Mouse (Mus musculus) forebrain, postnatal 0 days (tissue): ENCODE measurements around the gene Aldh3b3. TPM values are rescaled to one million over a fixed set of nuclear protein-coding genes. Genes with fewer than 3 reads are reported as not detected.

Experiments
- ATAC-seq: fragments of 200-750 bp; cut with Nextera tagmentation; 2 replicates; pipeline ENCODE4 v1.8.0; 2017; ENCODE audit warnings: mild to moderate bottlenecking, moderate library complexity
- DNase-seq: peaks from one replicate; pipeline ENCODE4 v3.0.0-alpha.2; 2015
- H3K27ac ChIP-seq: fragments of 300-500 bp; sonication (generic); 2 replicates; pipeline ENCODE4 v1.5.1; 2014; ENCODE audit warnings: low read depth, mild to moderate bottlenecking, antibody characterized with exemption, low read length, moderate library complexity, mixed read lengths
- H3K27me3 ChIP-seq: fragments of 300-500 bp; sonication (generic); 2 replicates; pipeline ENCODE4 v1.6.1; 2014; ENCODE audit warnings: mild to moderate bottlenecking, low read length, mixed read lengths; ENCODE audit not compliant: insufficient read depth
- H3K36me3 ChIP-seq: fragments of 300-500 bp; sonication (generic); 2 replicates; pipeline ENCODE4 v1.6.1; 2014; ENCODE audit warnings: mild to moderate bottlenecking, moderate library complexity; ENCODE audit not compliant: insufficient read depth
- H3K4me1 ChIP-seq: fragments of 300-500 bp; sonication (generic); 2 replicates; pipeline ENCODE4 v1.6.1; 2014; ENCODE audit warnings: antibody characterized with exemption; ENCODE audit not compliant: insufficient read depth
- H3K4me2 ChIP-seq: fragments of 300-500 bp; sonication (generic); 2 replicates; pipeline ENCODE4 v1.6.1; 2014; ENCODE audit warnings: low read depth, mild to moderate bottlenecking, moderate library complexity
- H3K4me3 ChIP-seq: fragments of 300-500 bp; sonication (generic); 2 replicates; pipeline ENCODE4 v1.5.1; 2014; ENCODE audit warnings: low read depth, low read length, mixed read lengths
- H3K9ac ChIP-seq: fragments of 300-500 bp; sonication (generic); 2 replicates; pipeline ENCODE4 v1.6.1; 2014; ENCODE audit warnings: mild to moderate bottlenecking
- H3K9me3 ChIP-seq: fragments of 300-500 bp; sonication (generic); 2 replicates; pipeline ENCODE4 v1.6.1; 2016; ENCODE audit warnings: low read length
- CTCF ChIP-seq: sonication (generic); IDR thresholded peaks from 2 replicates; pipeline ENCODE4 v1.5.1; 2016; ENCODE audit warnings: antibody characterized with exemption, control low read depth, low read depth
- WGBS: fragments of 180-500 bp; shearing (Covaris S2); extraction: QIAGEN DNeasy Blood & Tissue Kit; methylation state at CpG from one replicate; pipeline ENCODE4 v1.1.7; 2014; 5-methylcytosine and 5-hydroxymethylcytosine counted together
- polyA plus RNA-seq: library from polyadenylated mRNA; unstranded; fragments of >200 nt; fragmentation: Nextera tagmentation; extraction: Ambion mirVana; gene quantifications from 2 replicates; pipeline ENCODE4 v1.2.1, GENCODE M21; 2015
- total RNA-seq: library from RNA; depleted of rRNA; stranded (reverse); fragments of >200 nt; gene quantifications from 2 replicates; pipeline ENCODE4 v1.2.3, GENCODE M21; 2014

Gene Aldh3b3
- total and polyA plus RNA-seq, 2 experiments from 2014 or later = not detected

DNA sequence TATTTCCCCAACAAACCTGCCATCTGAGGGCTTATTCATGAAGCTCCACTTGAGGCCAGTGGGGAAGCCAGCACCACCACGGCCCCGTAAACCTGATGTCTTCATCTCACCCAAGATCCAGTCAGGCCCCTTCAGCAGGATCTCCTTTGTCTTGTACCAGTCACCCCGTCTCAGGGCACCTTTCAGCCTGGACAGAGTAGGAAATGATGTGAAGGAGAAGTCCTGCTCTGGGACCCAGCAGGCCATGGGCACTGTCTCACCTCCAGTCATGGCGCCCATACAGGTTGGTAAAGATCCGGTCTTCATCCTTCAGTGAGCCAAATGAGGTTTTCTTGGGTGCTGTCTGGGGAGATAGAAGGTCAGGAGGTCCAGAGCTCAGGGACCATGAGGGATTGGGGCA, 52.6 kb downstream of the Aldh3b3 start:
- DNase-seq (no peak), ATAC-seq (no peak)
- Histone ChIP-seq H3K27me3 (no peaks in the 10 kb centered on the region), H3K36me3 (peaks cover 34% of the 10 kb centered on the region), H3K9me3 (no peaks in the 10 kb centered on the region), H3K4me1 (peaks cover 6% of the 10 kb centered on the region), H3K4me2 (no peak overlapping the region), H3K9ac (no peak overlapping the region), H3K27ac (no peak overlapping the region), H3K4me3 (no peak overlapping the region)
- WGBS = 92% methylated on average over 5 of the region's 5 CpGs
- TF ChIP-seq CTCF = no peak

DNA sequence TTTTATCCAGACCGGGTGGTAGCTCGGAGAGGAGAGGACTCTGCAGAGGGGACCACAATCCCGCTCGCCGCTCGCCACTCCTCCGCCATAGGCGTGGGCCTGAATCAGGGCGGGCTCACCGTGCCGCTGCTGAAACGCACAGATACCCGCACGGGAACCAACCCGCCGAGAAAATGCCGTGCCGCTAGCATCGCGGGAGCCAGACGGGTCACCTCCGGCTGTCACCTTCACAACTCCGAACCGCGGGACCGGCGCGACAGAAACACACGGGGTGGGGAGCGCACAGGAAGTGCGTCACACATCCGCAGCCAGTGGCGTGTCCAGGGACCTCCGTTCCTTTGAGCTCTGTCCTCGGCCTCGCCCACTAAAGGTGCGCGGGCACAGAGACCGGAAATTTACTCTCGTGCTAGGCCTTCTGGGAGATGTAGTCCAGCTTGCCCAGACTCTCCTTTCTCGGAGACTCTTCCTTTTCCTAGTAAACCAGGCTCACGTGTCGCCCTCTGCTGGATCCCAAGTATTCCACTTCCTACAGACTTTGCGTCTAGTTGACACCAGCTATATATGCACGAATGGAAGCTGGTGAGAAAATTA, 54.1 kb downstream of the Aldh3b3 start, which contains the start of gene Ndufv1:
TSS of gene Ndufv1 (minus strand) at position 375 of the 591 bp plus-strand sequence.
- TF ChIP-seq CTCF = peak; percentile 91
- peak; percentile 98 for DNase-seq
- Histone ChIP-seq H3K27ac (peak within 1 kb of the TSS; percentile 72), H3K9ac (peak within 1 kb of the TSS; percentile 82), H3K9me3 (no peaks in the 10 kb centered on the region), H3K4me2 (peak within 1 kb of the TSS; percentile 68), H3K36me3 (peaks cover 22% of the 10 kb centered on the region), H3K4me3 (peak within 1 kb of the TSS; percentile 77), H3K27me3 (no peaks in the 10 kb centered on the region), H3K4me1 (peaks cover 6% of the 10 kb centered on the region)
- 2% methylated on average over 45 of the region's 45 CpGs for WGBS
- ATAC-seq = peak; percentile 99

DNA sequence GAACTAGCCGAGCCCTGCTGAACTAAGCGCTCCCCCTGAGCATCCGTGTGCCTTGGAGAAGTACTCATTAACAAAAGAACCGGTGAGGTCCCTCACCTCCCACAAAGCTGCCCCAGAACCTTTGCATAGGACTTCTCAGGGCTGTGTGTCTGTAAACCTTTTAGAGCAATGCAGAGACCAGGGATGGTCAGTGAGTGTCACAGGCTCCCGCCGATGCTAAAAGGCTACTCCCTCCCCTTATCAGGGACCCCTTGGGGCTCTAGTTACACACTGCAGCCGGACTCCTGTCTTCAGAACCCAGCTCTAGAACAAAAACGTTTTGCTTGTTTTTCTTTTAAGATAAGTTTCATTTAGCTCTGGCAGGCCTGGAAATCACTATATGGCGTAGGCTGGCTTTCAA, 54.6 kb downstream of the Aldh3b3 start:
- peaks cover 6% of the 10 kb centered on the region for H3K4me1 ChIP-seq
- TF ChIP-seq CTCF = no peak
- H3K9me3 ChIP-seq = no peaks in the 10 kb centered on the region
- WGBS = 24% methylated on average over 9 of the region's 9 CpGs
- H3K4me3 ChIP-seq = peak overlapping the region; percentile 77
- H3K4me2 ChIP-seq = peak overlapping the region; percentile 68
- H3K9ac ChIP-seq = 0 out of 2 replicates have a peak overlapping the region, but pooled peaks have one; percentile 31
- DNase-seq (no peak), ATAC-seq (peak; percentile 2; the same call in 1 of the 2 replicates)
- peaks cover 16% of the 10 kb centered on the region for H3K36me3 ChIP-seq
- H3K27ac ChIP-seq = no peak overlapping the region
- H3K27me3 ChIP-seq = no peaks in the 10 kb centered on the region

DNA sequence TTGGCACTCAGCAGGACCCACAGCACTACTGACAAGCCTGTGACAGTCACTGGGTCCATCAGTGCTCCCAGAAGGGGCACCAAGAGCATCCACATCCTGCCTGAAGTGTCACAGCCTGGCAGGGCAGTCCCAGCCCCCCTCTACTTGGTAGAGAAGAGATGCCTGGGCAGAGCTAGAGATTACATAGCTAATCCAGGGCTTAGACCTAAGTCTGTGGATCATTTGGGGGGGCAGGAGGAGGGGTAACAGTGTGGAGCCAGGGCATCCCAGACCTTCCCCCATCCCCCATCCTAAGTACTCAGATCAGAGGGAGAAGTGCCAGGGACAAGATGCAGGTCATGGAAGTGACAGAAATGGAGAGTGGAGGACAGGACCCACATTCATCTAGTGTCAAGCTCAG, 56.4 kb downstream of the Aldh3b3 start:
- ATAC-seq (no peak), DNase-seq (no peak)
- H3K4me2 ChIP-seq = no peak overlapping the region
- no peak overlapping the region for H3K4me3 ChIP-seq
- H3K27ac ChIP-seq = no peak overlapping the region
- H3K9me3 ChIP-seq = no peaks in the 10 kb centered on the region
- TF ChIP-seq CTCF = no peak
- no peaks in the 10 kb centered on the region for H3K27me3 ChIP-seq
- no peak overlapping the region for H3K9ac ChIP-seq
- H3K36me3 ChIP-seq = no peaks in the 10 kb centered on the region; the same call in 1 of the 2 replicates
- peaks cover 6% of the 10 kb centered on the region for H3K4me1 ChIP-seq

DNA sequence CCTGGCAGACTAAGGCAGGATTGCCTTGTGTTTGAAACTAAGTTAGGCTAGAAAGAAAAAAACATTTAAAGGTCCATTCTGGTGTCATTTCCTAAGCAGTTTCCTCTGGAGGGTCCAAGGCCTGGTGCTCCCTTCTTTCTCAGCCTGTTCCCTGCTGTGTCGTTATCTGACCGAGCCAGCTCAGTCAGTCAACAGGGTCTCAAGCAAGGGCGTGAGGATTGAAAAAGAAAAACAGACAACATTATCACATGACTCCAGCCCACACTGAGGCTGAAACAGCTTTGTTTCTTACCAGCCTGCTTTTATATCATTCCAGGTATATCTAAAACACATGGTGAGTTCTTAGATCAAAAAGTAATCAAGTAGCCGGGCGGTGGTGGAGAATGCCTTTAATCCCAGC, 57.2 kb downstream of the Aldh3b3 start:
- peaks cover 6% of the 10 kb centered on the region for H3K4me1 ChIP-seq
- H3K4me2 ChIP-seq = no peak overlapping the region
- no peaks in the 10 kb centered on the region for H3K36me3 ChIP-seq
- DNase-seq (no peak), ATAC-seq (no peak)
- no peak overlapping the region for H3K27ac ChIP-seq
- TF ChIP-seq CTCF = no peak
- H3K9me3 ChIP-seq = no peaks in the 10 kb centered on the region
- H3K4me3 ChIP-seq = no peak overlapping the region
- no peaks in the 10 kb centered on the region for H3K27me3 ChIP-seq
- WGBS = 61% methylated on average over 5 of the region's 5 CpGs
- no peak overlapping the region for H3K9ac ChIP-seq

DNA sequence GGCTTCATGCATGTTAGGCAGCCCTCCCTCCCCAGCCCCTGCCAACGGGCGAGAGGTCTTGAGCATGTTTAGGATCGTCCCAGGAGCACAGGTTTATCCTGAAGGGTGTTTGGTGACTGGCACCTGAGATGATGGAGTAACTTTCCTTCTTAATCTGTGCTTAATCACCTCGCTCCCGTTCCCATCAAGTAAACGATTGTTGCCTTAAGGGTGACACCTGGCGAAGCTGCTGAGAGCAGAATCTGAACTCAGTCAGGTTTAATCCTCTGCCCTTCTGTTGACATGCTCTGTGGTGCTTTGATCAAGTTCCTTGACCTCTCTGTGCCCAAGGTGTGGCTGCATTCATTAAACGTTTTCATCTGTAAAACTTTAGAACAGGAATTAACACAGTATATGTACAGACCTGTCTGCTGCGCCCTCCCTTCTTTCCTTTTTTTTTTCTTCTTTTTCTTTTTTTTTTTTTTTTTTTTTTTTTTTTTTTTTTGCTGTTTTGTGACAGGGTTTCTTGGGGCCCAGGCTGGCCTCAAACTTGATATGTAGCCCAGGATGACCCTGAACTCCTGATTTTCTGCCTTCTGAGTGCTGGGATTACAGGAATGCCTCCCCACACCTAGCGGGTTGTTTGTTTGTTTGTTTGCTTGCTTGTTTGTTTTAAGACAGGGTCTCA, 59.6 kb downstream of the Aldh3b3 start:
- no peak overlapping the region for H3K4me2 ChIP-seq
- H3K4me3 ChIP-seq = no peak overlapping the region
- no peak for TF ChIP-seq CTCF
- no peaks in the 10 kb centered on the region for H3K27me3 ChIP-seq
- 68% methylated on average over 10 of the region's 10 CpGs for WGBS
- ATAC-seq (no peak), DNase-seq (no peak)
- H3K27ac ChIP-seq = no peak overlapping the region
- H3K4me1 ChIP-seq = no peaks in the 10 kb centered on the region
- H3K9ac ChIP-seq = no peak overlapping the region
- H3K36me3 ChIP-seq = no peaks in the 10 kb centered on the region
- H3K9me3 ChIP-seq = no peaks in the 10 kb centered on the region
